Mouse (Mus musculus): ENCODE data around the gene Rpusd3. TPM values are rescaled to one million over a fixed set of nuclear protein-coding genes. Genes with fewer than 3 reads are reported as not detected.
A peak's percentile ranks its signal among the peaks of the same experiment; 100 is the strongest.

Gene Rpusd3
- polyA plus RNA-seq (2011; ENCODE audit: insufficient read depth, insufficient read length, low replicate concordance, missing spikeins) = 8.6 and 8.7 TPM in 2 replicates

GRCm38 (mm10) chr6:113419199-113419587, at the start of gene Rpusd3:
Rpusd3 (minus strand) TSS chr6:113419340.
- under 1% methylated on average over 25 of the region's 25 CpGs for WGBS
- TF ChIP-seq POLR2A (IDR thresholded peaks at IDR 0.05; ENCODE audit: borderline replicate concordance, control insufficient read depth, low read depth, low read length) = peak; percentile 71; the same call in 1 of the 2 replicates
- no peak for TF ChIP-seq CTCF (IDR thresholded peaks at IDR 0.05; ENCODE audit: control insufficient read depth, insufficient read depth, low read length)
- no peak within 1 kb of the TSS; the same call in 1 of the 2 replicates for H3K27ac ChIP-seq (ENCODE audit: control insufficient read depth, insufficient read depth, low read depth, low read length, poor library complexity)
- peaks cover 2% of the 10 kb centered on the region; the same call in 1 of the 2 replicates for H3K4me1 ChIP-seq (ENCODE audit: control insufficient read depth, insufficient read depth, low read length)
- H3K4me3 ChIP-seq (replicated peaks; ENCODE audit: control insufficient read depth, low read depth, low read length) = peak within 1 kb of the TSS; percentile 77

GRCm38 (mm10) chr6:113468512-113468911, 49.4 kb upstream of the Rpusd3 start:
- WGBS = 64% methylated on average over 3 of the region's 3 CpGs
- no peak for TF ChIP-seq CTCF (IDR thresholded peaks at IDR 0.05; ENCODE audit: control insufficient read depth, insufficient read depth, low read length)
- no peak for TF ChIP-seq POLR2A (IDR thresholded peaks at IDR 0.05; ENCODE audit: borderline replicate concordance, control insufficient read depth, low read depth, low read length)
- H3K4me3 ChIP-seq (replicated peaks; ENCODE audit: control insufficient read depth, low read depth, low read length) = no peak overlapping the region

GRCm38 (mm10) chr6:113465602-113466001, 46.5 kb upstream of the Rpusd3 start:
- TF ChIP-seq POLR2A (IDR thresholded peaks at IDR 0.05; ENCODE audit: borderline replicate concordance, control insufficient read depth, low read depth, low read length) (no peak), CTCF (IDR thresholded peaks at IDR 0.05; ENCODE audit: control insufficient read depth, insufficient read depth, low read length) (no peak)
- Histone ChIP-seq H3K4me3 (replicated peaks; ENCODE audit: control insufficient read depth, low read depth, low read length) (no peak overlapping the region), H3K4me1 (ENCODE audit: control insufficient read depth, insufficient read depth, low read length) (peaks cover 4% of the 10 kb centered on the region), H3K27ac (ENCODE audit: control insufficient read depth, insufficient read depth, low read depth, low read length, poor library complexity) (no peak overlapping the region)
- 76% methylated on average over 5 of the region's 5 CpGs for WGBS

More at GRCm38 (mm10) chr6:113468512-113468911, 49.4 kb upstream of the Rpusd3 start:
- Histone ChIP-seq H3K27ac (ENCODE audit: control insufficient read depth, insufficient read depth, low read depth, low read length, poor library complexity) (no peak overlapping the region), H3K4me1 (ENCODE audit: control insufficient read depth, insufficient read depth, low read length) (peaks cover 4% of the 10 kb centered on the region)

GRCm38 (mm10) chr6:113464040-113464439, 44.9 kb upstream of the Rpusd3 start:
- no peak overlapping the region for H3K4me3 ChIP-seq (replicated peaks; ENCODE audit: control insufficient read depth, low read depth, low read length)
- TF ChIP-seq POLR2A (IDR thresholded peaks at IDR 0.05; ENCODE audit: borderline replicate concordance, control insufficient read depth, low read depth, low read length) (no peak), CTCF (IDR thresholded peaks at IDR 0.05; ENCODE audit: control insufficient read depth, insufficient read depth, low read length) (no peak)
- H3K4me1 ChIP-seq (ENCODE audit: control insufficient read depth, insufficient read depth, low read length) = peaks cover 2% of the 10 kb centered on the region
- no peak overlapping the region for H3K27ac ChIP-seq (ENCODE audit: control insufficient read depth, insufficient read depth, low read depth, low read length, poor library complexity)
- WGBS = 73% methylated on average over 7 of the region's 7 CpGs

- TF ChIP-seq CTCF (IDR thresholded peaks at IDR 0.05; ENCODE audit: control insufficient read depth, insufficient read depth, low read length) (no peak), POLR2A (IDR thresholded peaks at IDR 0.05; ENCODE audit: borderline replicate concordance, control insufficient read depth, low read depth, low read length) (no peak)
- no peak overlapping the region for H3K27ac ChIP-seq (ENCODE audit: control insufficient read depth, insufficient read depth, low read depth, low read length, poor library complexity)
- no peak overlapping the region for H3K4me3 ChIP-seq (replicated peaks; ENCODE audit: control insufficient read depth, low read depth, low read length)
- no peaks in the 10 kb centered on the region; the same call in none of the 2 replicates for H3K4me1 ChIP-seq (ENCODE audit: control insufficient read depth, insufficient read depth, low read length)
- WGBS = 35% methylated on average over 10 of the region's 10 CpGs
These were observed 39.5 kb upstream of the Rpusd3 start for GRCm38 (mm10) chr6:113458635-113459034.

GRCm38 (mm10) chr6:113457952-113458534, 38.9 kb upstream of the Rpusd3 start, which contains the start of gene Il17re:
Il17re (plus strand) TSS chr6:113458484.
- no peak within 1 kb of the TSS for H3K4me3 ChIP-seq (replicated peaks; ENCODE audit: control insufficient read depth, low read depth, low read length)
- H3K27ac ChIP-seq (ENCODE audit: control insufficient read depth, insufficient read depth, low read depth, low read length, poor library complexity) = no peak within 1 kb of the TSS
- WGBS = 6% methylated on average over 10 of the region's 10 CpGs
- TF ChIP-seq POLR2A (IDR thresholded peaks at IDR 0.05; ENCODE audit: borderline replicate concordance, control insufficient read depth, low read depth, low read length) (no peak), CTCF (IDR thresholded peaks at IDR 0.05; ENCODE audit: control insufficient read depth, insufficient read depth, low read length) (no peak)
- no peaks in the 10 kb centered on the region; the same call in none of the 2 replicates for H3K4me1 ChIP-seq (ENCODE audit: control insufficient read depth, insufficient read depth, low read length)

GRCm38 (mm10) chr6:113455007-113455406, 35.9 kb upstream of the Rpusd3 start:
- WGBS = 22% methylated on average over 5 of the region's 5 CpGs
- no peaks in the 10 kb centered on the region; the same call in none of the 2 replicates for H3K4me1 ChIP-seq (ENCODE audit: control insufficient read depth, insufficient read depth, low read length)
- H3K4me3 ChIP-seq (replicated peaks; ENCODE audit: control insufficient read depth, low read depth, low read length) = no peak overlapping the region
- H3K27ac ChIP-seq (ENCODE audit: control insufficient read depth, insufficient read depth, low read depth, low read length, poor library complexity) = no peak overlapping the region
- no peak for TF ChIP-seq POLR2A (IDR thresholded peaks at IDR 0.05; ENCODE audit: borderline replicate concordance, control insufficient read depth, low read depth, low read length)

- TF ChIP-seq CTCF (IDR thresholded peaks at IDR 0.05; ENCODE audit: control insufficient read depth, insufficient read depth, low read length) = no peak
- TF ChIP-seq POLR2A (IDR thresholded peaks at IDR 0.05; ENCODE audit: borderline replicate concordance, control insufficient read depth, low read depth, low read length) = no peak
- Histone ChIP-seq H3K4me3 (replicated peaks; ENCODE audit: control insufficient read depth, low read depth, low read length) (no peak overlapping the region), H3K27ac (ENCODE audit: control insufficient read depth, insufficient read depth, low read depth, low read length, poor library complexity) (no peak overlapping the region), H3K4me1 (ENCODE audit: control insufficient read depth, insufficient read depth, low read length) (no peaks in the 10 kb centered on the region; the same call in 1 of the 2 replicates)
- 84% methylated on average over 2 of the region's 2 CpGs for WGBS
These were observed 32.7 kb upstream of the Rpusd3 start for GRCm38 (mm10) chr6:113451839-113452238.
